Mouse (Mus musculus) CD4-positive, CD25-positive, alpha-beta regulatory T cell (primary cell): ENCODE measurements around the gene Vmn1r179. TPM values are rescaled to one million over a fixed set of nuclear protein-coding genes. Genes with fewer than 3 reads are reported as not detected.

Experiments
- polyA plus RNA-seq: library from polyadenylated mRNA; unstranded; fragments of 100-300 nt; shearing (Covaris generic); gene quantifications from one replicate; pipeline ENCODE4 v1.2.1, GENCODE M21; 2017

Vmn1r179 gene
- polyA plus RNA-seq, result 0.08 TPM

GRCm38 (mm10) chr7:23926678-23927077 lies at the start of gene Vmn1r179:
TSS of gene Vmn1r179 (plus strand) at chr7:23926978.

GRCm38 (mm10) chr7:23891709-23892108 lies 35.1 kb upstream of the Vmn1r179 start, which contains the start of gene Vmn1r178:
TSS of gene Vmn1r178 (plus strand) at chr7:23892009.

GRCm38 (mm10) chr7:23950332-23950731 lies 23.6 kb downstream of the Vmn1r179 start, which contains the start of gene Vmn1r180:
TSS of gene Vmn1r180 (plus strand) at chr7:23950632.

GRCm38 (mm10) chr7:23974315-23974714 lies 47.5 kb downstream of the Vmn1r179 start, which contains the start of gene Vmn1r181:
TSS of gene Vmn1r181 (plus strand) at chr7:23974615.

Other genes with a start within 250 kb of the Vmn1r179 start
- gene Vmn1r173, start 226.3 kb upstream of the Vmn1r179 start, polyA plus RNA-seq, result 0.05 TPM
- 0.05 TPM for gene Vmn1r174, start 174.7 kb upstream of the Vmn1r179 start, polyA plus RNA-seq
- not detected for gene Vmn1r175, start 116.3 kb upstream of the Vmn1r179 start, polyA plus RNA-seq
- gene Vmn1r176, start 89.6 kb upstream of the Vmn1r179 start, polyA plus RNA-seq, result not detected
- not detected for gene Vmn1r177, start 60.5 kb upstream of the Vmn1r179 start, polyA plus RNA-seq
- not detected for gene Vmn1r178, start 35.0 kb upstream of the Vmn1r179 start, polyA plus RNA-seq
- gene Vmn1r180, start 23.7 kb downstream of the Vmn1r179 start, polyA plus RNA-seq, result not detected
- not detected for gene Vmn1r181, start 47.6 kb downstream of the Vmn1r179 start, polyA plus RNA-seq
- gene V1rd19, start 74.7 kb downstream of the Vmn1r179 start, polyA plus RNA-seq, result not detected
- gene Vmn1r183, start 126.3 kb downstream of the Vmn1r179 start, polyA plus RNA-seq, result 0.07 TPM
- 31.0 TPM for gene Zfp180, start 154.9 kb downstream of the Vmn1r179 start, polyA plus RNA-seq
- gene Zfp112, start 185.3 kb downstream of the Vmn1r179 start, polyA plus RNA-seq, result 1.5 TPM
- gene Zfp235, start 207.2 kb downstream of the Vmn1r179 start, polyA plus RNA-seq, result 14.4 TPM
- 0.77 TPM for gene Zfp114, start 248.1 kb downstream of the Vmn1r179 start, polyA plus RNA-seq